Mouse (Mus musculus): ENCODE data around the gene Lrguk. TPM values are rescaled to one million over a fixed set of nuclear protein-coding genes. Genes with fewer than 3 reads are reported as not detected.

The Lrguk gene
- polyA plus RNA-seq, 1 experiment from 2014 or later, result 0.36 TPM

DNA sequence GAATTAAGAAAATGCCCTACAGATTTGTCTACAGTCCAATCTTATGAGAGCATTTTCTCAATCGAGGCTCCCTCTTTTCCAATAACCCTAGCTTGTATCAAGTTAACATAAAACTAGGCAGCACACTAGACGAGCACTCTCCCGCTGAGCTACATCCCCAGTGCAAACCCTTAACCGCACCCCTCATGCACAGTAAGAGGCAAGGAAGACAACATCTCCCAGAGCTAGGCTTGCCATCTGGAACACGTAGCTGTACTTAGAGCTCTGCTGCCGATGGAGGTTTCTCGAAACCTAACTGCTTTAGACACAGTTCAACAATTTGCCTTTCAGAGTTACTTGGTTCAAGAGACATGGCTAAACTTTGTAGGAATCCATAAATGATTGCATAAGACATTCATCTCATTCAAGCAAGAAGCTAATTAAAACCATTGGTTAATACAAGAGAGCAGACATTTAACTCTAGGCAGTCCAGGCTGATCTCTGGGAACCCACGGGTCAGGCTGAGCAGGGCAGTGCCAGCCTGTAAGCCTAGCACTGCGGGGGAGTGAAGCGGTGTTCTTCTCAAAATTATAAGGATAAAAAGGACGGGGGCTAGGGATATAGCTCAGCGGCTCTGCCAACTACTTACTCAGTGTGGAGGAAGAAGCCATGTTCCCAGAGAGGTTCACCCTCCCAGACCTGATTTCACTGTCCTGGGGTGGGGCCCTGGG lies 142.7 kb downstream of the Lrguk start:
- no peak for ATAC-seq
- no peaks in the 10 kb centered on the region for H3K9me3 ChIP-seq
- H3K36me3 ChIP-seq, result peaks cover 3% of the 10 kb centered on the region; the same call in 1 of the 2 replicates
- H3K4me3 ChIP-seq (replicated peaks), result no peak overlapping the region
- no peak overlapping the region for H3K9ac ChIP-seq
- H3K27me3 ChIP-seq (replicated peaks), result no peaks in the 10 kb centered on the region
- H3K27ac ChIP-seq, result no peak overlapping the region
- H3K4me1 ChIP-seq (replicated peaks), result 0 out of 2 replicates have a peak, but pooled peaks cover 4% of the 10 kb centered on the region
- H3K4me2 ChIP-seq (replicated peaks), result no peak overlapping the region
- 89% methylated on average over 12 of the region's 12 CpGs for WGBS

DNA sequence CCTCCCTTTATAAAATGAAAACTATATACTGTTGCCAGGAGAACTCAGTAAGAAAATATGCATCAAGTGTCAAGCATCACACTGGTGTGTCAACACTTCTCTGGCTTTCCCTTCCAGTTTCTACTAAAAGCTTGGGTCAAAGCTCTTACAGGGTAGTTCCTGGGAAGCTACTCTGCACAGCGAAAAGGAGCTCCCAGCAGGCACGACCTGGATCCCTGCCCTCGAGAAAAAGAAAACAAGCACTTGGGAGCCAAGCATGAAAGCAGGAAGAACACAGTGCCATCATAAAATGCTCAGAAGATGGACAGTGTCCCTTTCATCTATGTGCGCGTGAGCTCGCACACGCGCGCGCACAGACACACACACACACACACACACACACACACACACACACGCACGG lies 144.0 kb downstream of the Lrguk start:
- H3K27ac ChIP-seq, result no peak overlapping the region

DNA sequence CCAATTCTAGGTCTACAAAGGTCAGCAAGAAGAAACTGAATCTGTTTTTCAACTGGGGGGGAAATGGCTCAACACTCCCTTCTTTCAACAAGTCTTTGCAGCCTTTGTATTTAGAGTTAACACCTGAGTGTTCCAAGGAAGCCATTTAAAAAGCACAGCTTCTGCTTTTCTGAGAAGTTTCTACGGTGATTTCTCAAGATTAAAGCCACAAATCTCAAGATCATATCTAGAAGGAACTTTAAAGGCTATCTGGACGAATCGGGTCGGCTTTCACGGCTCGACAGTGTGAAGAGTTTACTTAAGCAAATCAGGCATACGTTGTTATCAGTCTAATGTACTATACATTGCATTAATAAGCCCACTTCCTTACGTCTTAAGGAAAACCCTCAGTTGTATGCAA lies 145.5 kb downstream of the Lrguk start:
- H3K9me3 ChIP-seq, result no peaks in the 10 kb centered on the region
- H3K4me1 ChIP-seq (replicated peaks), result 0 out of 2 replicates have a peak, but pooled peaks cover 4% of the 10 kb centered on the region
- H3K4me2 ChIP-seq (replicated peaks), result no peak overlapping the region
- H3K36me3 ChIP-seq, result no peaks in the 10 kb centered on the region
- 62% methylated on average over 8 of the region's 8 CpGs for WGBS
- H3K27ac ChIP-seq, result no peak overlapping the region
- H3K4me3 ChIP-seq (replicated peaks), result no peak overlapping the region
- no peak for ATAC-seq
- H3K9ac ChIP-seq, result no peak overlapping the region
- H3K27me3 ChIP-seq (replicated peaks), result no peaks in the 10 kb centered on the region

More for the DNA sequence above, 144.0 kb downstream of the Lrguk start:
- Histone ChIP-seq H3K4me1 (replicated peaks) (0 out of 2 replicates have a peak, but pooled peaks cover 4% of the 10 kb centered on the region), H3K4me2 (replicated peaks) (no peak overlapping the region), H3K9ac (no peak overlapping the region), H3K27me3 (replicated peaks) (no peaks in the 10 kb centered on the region), H3K36me3 (no peaks in the 10 kb centered on the region), H3K9me3 (no peaks in the 10 kb centered on the region), H3K4me3 (replicated peaks) (no peak overlapping the region)
- WGBS, result 83% methylated on average over 12 of the region's 12 CpGs
- ATAC-seq, result no peak

DNA sequence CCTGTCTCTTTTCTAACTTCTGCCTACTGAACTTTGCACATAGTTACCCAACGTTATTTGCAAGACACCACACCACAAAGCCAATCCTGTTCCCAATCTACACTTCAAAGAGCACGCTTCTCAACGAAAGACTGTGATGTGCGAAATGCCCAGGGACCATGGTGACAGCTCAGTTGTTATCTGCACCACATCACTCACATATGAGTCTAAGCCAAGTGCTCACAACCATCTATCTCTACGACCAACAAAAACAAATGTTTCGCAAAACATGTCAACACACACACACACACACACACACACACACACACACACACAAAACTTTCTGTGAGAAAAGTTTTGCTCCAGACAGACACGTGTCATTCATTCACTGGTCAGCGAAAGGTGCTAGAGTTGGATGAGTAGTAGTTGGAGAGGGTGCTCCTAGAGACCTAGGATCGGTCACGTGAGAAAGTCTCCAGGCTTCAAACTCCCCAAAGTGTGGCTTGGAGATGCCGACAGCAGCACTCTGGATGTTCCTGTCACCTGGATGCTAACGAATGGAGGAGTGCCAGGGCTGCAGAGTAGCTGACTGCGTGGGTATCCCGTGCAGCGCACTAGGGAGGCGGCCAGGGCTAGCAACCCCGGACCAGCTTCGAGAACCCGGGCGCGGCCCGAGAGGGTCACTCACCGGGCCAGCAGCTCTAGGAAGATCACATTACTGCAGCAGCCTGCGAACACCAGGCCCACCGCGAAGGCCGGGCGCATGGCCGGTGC lies 147.0 kb downstream of the Lrguk start:
- peak overlapping the region; percentile 81 for H3K4me3 ChIP-seq (replicated peaks)
- no peaks in the 10 kb centered on the region for H3K36me3 ChIP-seq
- 2% methylated on average over 29 of the region's 29 CpGs for WGBS
- no peaks in the 10 kb centered on the region for H3K27me3 ChIP-seq (replicated peaks)
- H3K27ac ChIP-seq, result peak overlapping the region; percentile 71
- H3K4me1 ChIP-seq (replicated peaks), result 0 out of 2 replicates have a peak, but pooled peaks cover 4% of the 10 kb centered on the region
- no peaks in the 10 kb centered on the region for H3K9me3 ChIP-seq
- ATAC-seq, result peak; percentile 91
- H3K9ac ChIP-seq, result peak overlapping the region; percentile 86
- H3K4me2 ChIP-seq (replicated peaks), result peak overlapping the region; percentile 66

DNA sequence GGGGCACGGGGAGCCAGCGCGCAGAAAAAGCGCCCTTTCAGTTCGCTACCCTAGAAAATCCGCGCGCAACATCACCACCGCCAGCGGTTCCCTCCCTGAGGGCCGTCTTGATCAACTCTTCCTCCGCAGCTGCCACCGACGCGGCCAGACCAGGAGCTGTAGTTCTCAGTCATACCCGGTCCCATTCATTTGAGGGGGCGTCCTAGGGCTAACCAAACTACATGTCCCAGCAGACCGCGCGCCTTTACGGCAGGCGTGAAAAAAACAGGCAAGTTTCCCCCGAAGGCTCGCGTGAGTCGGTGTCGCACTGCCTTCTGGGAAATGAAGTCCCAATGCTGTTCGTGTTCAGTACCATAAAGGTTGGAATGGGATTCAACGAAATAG lies 147.6 kb downstream of the Lrguk start, which contains the start of gene Slc35b4:
TSS of gene Slc35b4 (minus strand) at position 248 of the 384 bp plus-strand sequence.
- Histone ChIP-seq H3K9ac (peak within 1 kb of the TSS; percentile 86), H3K9me3 (no peaks in the 10 kb centered on the region), H3K36me3 (no peaks in the 10 kb centered on the region), H3K4me1 (replicated peaks) (0 out of 2 replicates have a peak, but pooled peaks cover 4% of the 10 kb centered on the region), H3K27ac (peak within 1 kb of the TSS; percentile 71), H3K27me3 (replicated peaks) (no peaks in the 10 kb centered on the region), H3K4me3 (replicated peaks) (peak within 1 kb of the TSS; percentile 81), H3K4me2 (replicated peaks) (peak within 1 kb of the TSS; percentile 66)
- under 1% methylated on average over 29 of the region's 29 CpGs for whole genome bisulfite sequencing
- ATAC-seq, result peak; percentile 100

DNA sequence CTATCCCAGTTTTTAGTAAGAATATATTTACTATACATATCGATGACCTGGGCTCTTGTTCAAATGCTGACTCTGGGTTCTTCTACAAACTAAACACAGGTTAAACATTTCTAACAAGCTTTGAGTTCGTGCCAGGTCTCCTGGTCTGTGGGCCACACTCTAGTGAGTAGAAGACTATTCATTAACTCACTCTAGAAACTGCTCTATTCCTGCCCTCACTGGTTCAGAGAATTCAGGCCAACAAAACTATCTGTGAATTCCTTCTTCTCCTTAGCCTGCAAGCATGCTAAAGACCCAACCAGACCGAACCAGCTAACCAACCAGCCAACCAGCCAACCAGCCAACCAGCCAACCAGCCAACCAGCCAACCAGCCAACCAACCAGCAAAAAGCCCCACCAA lies 149.8 kb downstream of the Lrguk start:
- no peak overlapping the region for H3K27ac ChIP-seq
- H3K9me3 ChIP-seq, result no peaks in the 10 kb centered on the region
- no peak for ATAC-seq
- H3K4me1 ChIP-seq (replicated peaks), result 0 out of 2 replicates have a peak, but pooled peaks cover 4% of the 10 kb centered on the region
- H3K4me2 ChIP-seq (replicated peaks), result no peak overlapping the region
- H3K36me3 ChIP-seq, result no peaks in the 10 kb centered on the region
- H3K27me3 ChIP-seq (replicated peaks), result no peaks in the 10 kb centered on the region
- H3K4me3 ChIP-seq (replicated peaks), result no peak overlapping the region
- H3K9ac ChIP-seq, result no peak overlapping the region
- 77% methylated on average over 3 of the region's 3 CpGs for WGBS

DNA sequence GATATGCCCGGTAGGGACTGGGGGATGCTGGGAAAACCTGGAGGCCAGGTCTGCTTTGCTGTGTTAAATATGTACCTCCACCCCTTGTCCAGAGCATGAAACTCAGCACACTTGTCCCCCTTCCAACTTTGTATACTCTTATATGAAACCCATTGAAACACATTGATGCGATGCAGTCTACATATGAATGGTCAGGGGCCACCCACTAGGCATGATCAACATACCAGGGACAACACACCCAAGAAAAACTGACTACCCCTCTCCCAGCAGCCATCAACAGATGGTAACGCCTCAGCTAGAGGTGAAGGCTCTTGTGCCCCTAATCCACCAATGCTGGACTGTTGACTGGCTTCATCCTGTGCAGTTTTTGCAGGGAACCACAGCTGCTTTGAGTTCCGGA lies 150.7 kb downstream of the Lrguk start:
- H3K27ac ChIP-seq, result no peak overlapping the region
- H3K36me3 ChIP-seq, result no peaks in the 10 kb centered on the region
- H3K27me3 ChIP-seq (replicated peaks), result no peaks in the 10 kb centered on the region
- 81% methylated on average over 4 of the region's 4 CpGs for WGBS
- no peak overlapping the region for H3K4me3 ChIP-seq (replicated peaks)
- no peak overlapping the region for H3K9ac ChIP-seq
- 0 out of 2 replicates have a peak, but pooled peaks cover 4% of the 10 kb centered on the region for H3K4me1 ChIP-seq (replicated peaks)
- no peaks in the 10 kb centered on the region for H3K9me3 ChIP-seq
- no peak for ATAC-seq
- H3K4me2 ChIP-seq (replicated peaks), result no peak overlapping the region

DNA sequence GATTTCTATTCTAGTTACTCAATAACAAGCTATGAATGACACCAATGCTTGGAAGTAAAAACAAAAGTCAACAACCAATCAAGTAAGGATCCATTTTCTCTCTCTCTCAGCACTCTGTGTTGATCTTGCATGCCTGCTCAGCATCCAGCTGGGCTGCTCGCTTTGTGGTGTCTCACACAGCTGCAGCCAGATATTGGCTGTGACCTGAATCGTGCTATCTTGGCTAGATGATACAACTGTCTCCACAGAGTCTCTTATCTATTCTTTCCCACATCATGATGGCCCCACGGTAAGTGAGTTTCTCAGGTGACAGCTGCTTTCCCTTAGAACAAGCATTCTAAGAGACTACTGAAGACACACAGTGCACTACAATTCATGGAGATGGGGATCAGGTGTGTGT lies 152.7 kb downstream of the Lrguk start:
- WGBS, result 59% methylated on average over 3 of the region's 3 CpGs
- no peak for ATAC-seq
- no peaks in the 10 kb centered on the region for H3K27me3 ChIP-seq (replicated peaks)
- H3K4me2 ChIP-seq (replicated peaks), result no peak overlapping the region
- H3K4me3 ChIP-seq (replicated peaks), result no peak overlapping the region
- H3K9ac ChIP-seq, result no peak overlapping the region
- no peak overlapping the region for H3K27ac ChIP-seq
- H3K36me3 ChIP-seq, result no peaks in the 10 kb centered on the region
- H3K9me3 ChIP-seq, result no peaks in the 10 kb centered on the region
- H3K4me1 ChIP-seq (replicated peaks), result no peaks in the 10 kb centered on the region

DNA sequence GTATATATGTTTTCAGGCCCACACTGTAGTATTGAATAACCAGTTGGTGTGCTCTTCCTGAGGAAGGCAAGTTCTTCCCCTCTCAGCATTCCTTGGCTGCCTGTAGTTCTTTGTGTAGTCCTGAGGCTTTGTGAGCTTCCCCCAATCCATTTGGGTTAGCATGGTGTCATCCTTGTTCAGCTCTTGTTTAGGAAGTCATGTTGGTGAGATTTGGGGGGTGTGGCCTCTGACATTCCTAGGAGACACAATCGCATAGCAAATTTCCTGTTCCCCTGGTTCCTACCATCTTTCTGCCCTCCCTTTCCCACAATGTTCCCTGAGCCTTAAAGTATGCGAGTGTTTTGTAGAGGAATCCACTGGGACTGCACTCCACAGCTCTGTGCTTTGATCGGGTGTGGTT lies 154.1 kb downstream of the Lrguk start:
- Histone ChIP-seq H3K27me3 (replicated peaks) (no peaks in the 10 kb centered on the region), H3K9me3 (no peaks in the 10 kb centered on the region), H3K4me3 (replicated peaks) (no peak overlapping the region), H3K36me3 (no peaks in the 10 kb centered on the region), H3K4me2 (replicated peaks) (no peak overlapping the region), H3K27ac (no peak overlapping the region), H3K4me1 (replicated peaks) (no peaks in the 10 kb centered on the region), H3K9ac (no peak overlapping the region)
- 84% methylated on average over 3 of the region's 3 CpGs for WGBS
- ATAC-seq, result no peak

Other genes starting within 250 kb of the Lrguk start
- gene Slc35b4, start 147.7 kb downstream of the Lrguk start, polyA plus RNA-seq (2015; fragmentation: Nextera tagmentation; extraction: Ambion mirVana), result 37.3 and 42.6 TPM in 2 replicates